Mouse (Mus musculus): ENCODE data around the gene Cyp4f14.
"Not testable (repeated sequence)": the region's sequence is repeated elsewhere in the genome, so short reads cannot be mapped to it uniquely, and the experiment has no call there.

The Cyp4f14 gene

DNA sequence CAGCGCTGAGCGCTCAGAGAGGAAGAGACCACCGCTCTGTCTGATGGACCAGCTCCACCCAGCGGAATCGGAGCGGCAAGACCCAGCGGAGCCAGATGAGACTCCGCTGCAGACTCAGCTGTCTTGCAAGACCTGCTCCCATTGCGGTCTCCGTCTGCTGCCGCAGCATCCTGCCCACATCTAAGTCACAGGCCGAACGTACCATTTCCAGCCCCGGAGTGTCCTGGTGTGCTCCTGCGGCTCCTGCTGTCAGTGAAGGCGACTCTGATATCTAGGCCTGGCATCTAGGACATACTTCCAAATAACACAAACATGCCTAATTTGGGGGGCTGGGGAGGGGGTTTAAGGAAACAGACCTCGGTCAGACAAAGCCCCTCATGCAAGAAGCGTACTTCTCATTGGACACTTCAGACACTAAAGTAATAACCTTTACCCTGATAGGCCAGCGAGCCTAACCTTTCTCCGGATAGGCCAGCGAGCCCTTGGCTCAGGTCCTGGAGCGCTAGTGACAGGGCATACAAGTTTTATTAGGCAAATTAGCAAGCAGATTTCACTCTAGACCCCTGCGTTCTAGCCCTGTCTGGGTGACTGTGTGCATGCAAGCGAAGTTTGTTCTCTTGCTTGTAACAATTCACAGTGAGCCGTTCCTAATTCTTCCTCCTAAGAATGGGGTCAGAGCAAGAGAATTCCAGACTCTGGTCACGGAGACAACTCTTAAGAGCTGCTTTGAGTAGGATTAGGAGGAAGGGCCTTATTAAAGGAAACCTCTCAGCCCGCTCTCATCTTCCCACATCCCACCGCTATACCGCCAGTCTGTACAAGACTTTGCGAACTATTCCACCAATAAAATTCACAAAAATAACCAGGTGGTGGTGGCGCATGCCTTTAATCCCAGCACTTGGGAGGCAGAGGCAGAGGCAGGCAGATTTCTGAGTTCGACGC, 25.6 kb downstream of the Cyp4f14 start, which contains the start of gene Zfp870:
TSS of gene Zfp870 (minus strand) at position 404 of the 942 bp plus-strand sequence.
- peak; percentile 23 to 63 for DNase-seq (ENCODE audit: low spot score in 2 of 2)

DNA sequence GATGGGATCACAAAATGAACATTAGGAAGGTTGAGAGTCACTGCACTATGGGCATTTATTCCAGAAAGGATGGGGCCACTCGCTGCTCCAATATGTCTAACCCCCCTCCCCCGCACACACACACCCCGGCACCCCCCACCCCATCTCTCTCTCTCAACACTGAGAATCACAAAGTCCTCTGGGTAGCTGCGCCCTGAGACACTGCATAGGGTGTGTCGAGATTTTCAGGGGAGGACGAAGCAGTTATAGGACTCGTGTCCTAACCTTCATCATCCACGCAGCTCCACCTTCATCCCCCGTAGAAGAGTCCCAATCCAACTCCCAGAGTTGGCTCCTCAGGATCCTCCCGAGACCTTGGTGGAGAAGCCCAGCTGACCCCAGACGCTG, 26.3 kb downstream of the Cyp4f14 start:
- DNase-seq (ENCODE audit: low spot score in 2 of 2), result no peak

- no peak for DNase-seq (ENCODE audit: low spot score in 2 of 2)
Measured at GRCm38 (mm10) chr17:32889611-32890010, 27.5 kb downstream of the Cyp4f14 start.

- DNase-seq (ENCODE audit: low spot score in 2 of 2), result no peak
Measured at GRCm38 (mm10) chr17:32880320-32881218, 36.6 kb downstream of the Cyp4f14 start.

DNA sequence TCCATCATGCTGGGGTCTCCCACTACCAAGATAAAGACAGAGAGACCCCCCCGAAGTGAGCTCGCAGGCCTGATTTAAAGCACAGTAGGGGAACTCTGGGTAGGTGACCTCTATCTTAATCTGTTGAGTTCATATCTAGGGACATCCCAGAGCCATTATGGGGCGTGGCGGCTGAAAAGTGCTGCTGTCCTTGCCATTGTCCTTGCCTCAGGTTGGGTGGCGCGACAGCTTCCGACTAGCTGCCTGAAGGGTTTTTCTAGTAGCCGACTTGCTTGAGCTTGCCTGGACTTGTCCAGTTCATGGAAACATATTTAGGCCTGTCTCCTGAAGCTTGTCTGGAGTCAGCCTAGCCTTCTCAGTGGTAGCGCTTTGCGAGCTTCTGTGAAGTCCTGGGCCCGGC, 38.4 kb downstream of the Cyp4f14 start:
- no peak for DNase-seq (ENCODE audit: low spot score in 2 of 2)

- DNase-seq (ENCODE audit: low spot score in 2 of 2), result no peak
Measured at GRCm38 (mm10) chr17:32877471-32878171, 39.5 kb downstream of the Cyp4f14 start.

DNA sequence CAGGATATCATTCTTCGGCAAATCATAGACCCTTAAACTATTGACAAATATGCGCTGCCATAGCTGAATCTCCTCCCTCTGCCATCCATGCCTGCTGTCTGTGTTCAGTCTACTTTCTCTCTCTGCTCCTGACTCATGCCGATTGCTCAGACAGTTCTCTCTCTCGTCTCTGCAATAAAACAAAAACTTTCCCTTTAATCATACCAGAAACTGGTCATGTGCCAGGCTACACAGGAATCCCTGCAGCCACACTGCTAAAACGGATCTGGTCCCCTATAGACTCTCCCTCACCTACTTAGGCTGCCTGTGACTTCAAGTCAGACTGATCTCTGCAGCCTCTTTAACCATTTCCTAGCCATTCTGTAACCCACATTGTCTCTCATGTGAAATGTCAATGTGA, 44.4 kb downstream of the Cyp4f14 start:
- DNase-seq (ENCODE audit: low spot score in 2 of 2), result no peak

- DNase-seq (ENCODE audit: low spot score in 2 of 2), result no peak
Measured at GRCm38 (mm10) chr17:32872091-32872490, 45.1 kb downstream of the Cyp4f14 start.

DNA sequence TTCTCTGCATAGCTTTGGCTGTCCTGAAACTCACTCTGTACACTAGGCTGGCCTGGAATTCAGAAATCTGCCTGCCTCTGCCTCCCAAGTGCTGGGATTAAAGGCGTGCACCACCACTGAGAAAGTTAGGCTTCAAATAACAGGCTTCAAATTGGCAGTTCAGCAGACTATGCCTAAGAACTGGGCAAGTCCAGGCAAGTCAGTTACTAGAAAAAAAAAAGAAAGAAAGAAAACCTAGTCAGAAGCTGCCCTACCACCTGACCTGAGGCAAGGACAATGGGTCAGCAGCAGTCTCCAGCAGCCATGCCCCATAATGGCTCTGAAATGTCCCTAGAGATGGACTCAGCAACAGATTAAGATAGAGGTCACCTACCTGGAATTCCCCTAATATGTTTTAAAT, 45.7 kb downstream of the Cyp4f14 start:
- DNase-seq (ENCODE audit: low spot score in 2 of 2), result no peak

- DNase-seq (ENCODE audit: low spot score in 2 of 2), result not testable (repeated sequence)
Measured at GRCm38 (mm10) chr17:32867266-32867665, 49.9 kb downstream of the Cyp4f14 start.

- not testable (repeated sequence) for DNase-seq (ENCODE audit: low spot score in 2 of 2)
Measured at GRCm38 (mm10) chr17:32856713-32857112, 60.4 kb downstream of the Cyp4f14 start.

Data from spleen, postnatal 14 days (tissue).